Mouse (Mus musculus) testis, postnatal 10 days (tissue): Measurements from ENCODE around the gene Cabp4.

Experiments
- DNase-seq: peaks from one replicate; pipeline ENCODE4 v3.0.0; 2021; ENCODE audit warnings: low spot score

The Cabp4 gene

GRCm38 (mm10) chr19:4100718-4101261 lies 43.0 kb downstream of the Cabp4 start:
- DNase-seq = peak; percentile 70

GRCm38 (mm10) chr19:4099837-4100717 lies 43.8 kb downstream of the Cabp4 start, which contains the start of gene Pitpnm1:
Gene Pitpnm1 (plus strand): TSS chr19:4099998.
- peak; percentile 86 for DNase-seq

GRCm38 (mm10) chr19:4099056-4099455 lies 44.8 kb downstream of the Cabp4 start:
- peak; percentile 96 for DNase-seq

- DNase-seq = peak; percentile 45
These were observed 45.4 kb downstream of the Cabp4 start for GRCm38 (mm10) chr19:4098426-4098825.

GRCm38 (mm10) chr19:4097441-4097825 lies 46.4 kb downstream of the Cabp4 start:
- DNase-seq = peak; percentile 83

- DNase-seq = peak; percentile 99
These were observed 47.0 kb downstream of the Cabp4 start, which contains the start of gene Cdk2ap2 for GRCm38 (mm10) chr19:4096642-4097440. Gene Cdk2ap2 (plus strand): TSS chr19:4097182.

GRCm38 (mm10) chr19:4095802-4096201 lies 48.0 kb downstream of the Cabp4 start:
- no peak for DNase-seq

GRCm38 (mm10) chr19:4094774-4095303 lies 49.0 kb downstream of the Cabp4 start:
- DNase-seq = no peak

GRCm38 (mm10) chr19:4094348-4094747 lies 49.5 kb downstream of the Cabp4 start:
- DNase-seq = no peak

GRCm38 (mm10) chr19:4093772-4094171 lies 50.1 kb downstream of the Cabp4 start:
- no peak for DNase-seq

GRCm38 (mm10) chr19:4092750-4093149 lies 51.1 kb downstream of the Cabp4 start:
- DNase-seq = no peak

GRCm38 (mm10) chr19:4091383-4091782 lies 52.5 kb downstream of the Cabp4 start:
- DNase-seq = no peak

- DNase-seq = no peak
These were observed 53.4 kb downstream of the Cabp4 start for GRCm38 (mm10) chr19:4090446-4090845.

- DNase-seq = no peak
These were observed 54.7 kb downstream of the Cabp4 start for GRCm38 (mm10) chr19:4089128-4089527.

GRCm38 (mm10) chr19:4088146-4088545 lies 55.7 kb downstream of the Cabp4 start:
- DNase-seq = peak; percentile 39

- DNase-seq = peak; percentile 42
These were observed 56.7 kb downstream of the Cabp4 start for GRCm38 (mm10) chr19:4087090-4087489.

GRCm38 (mm10) chr19:4086156-4086555 lies 57.7 kb downstream of the Cabp4 start:
- peak; percentile 38 for DNase-seq
